In the genomic region with DNA sequence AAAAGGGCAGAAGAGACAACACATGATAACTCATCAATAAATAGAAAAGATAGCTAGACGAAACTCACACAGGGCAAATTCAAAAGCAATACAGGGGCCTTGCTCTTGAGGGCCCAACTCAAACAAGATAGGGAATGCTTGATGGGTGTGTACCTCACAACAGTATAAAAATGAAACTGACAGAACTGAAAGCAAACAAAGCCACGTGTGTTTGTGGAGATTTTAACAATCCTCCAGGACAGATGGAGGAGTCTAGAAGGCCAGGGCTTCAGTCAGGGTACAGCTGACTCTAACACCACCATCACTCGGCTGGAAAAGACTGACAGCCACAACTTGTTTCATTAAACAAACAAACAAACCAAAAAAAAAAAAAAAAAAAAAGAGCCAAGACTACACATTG, we compare ENCODE assay signal across 22 mouse cellular contexts. TPM values are rescaled to one million over a fixed set of nuclear protein-coding genes. Genes with fewer than 3 reads are reported as not detected.
DNase-seq lines count a peak whose midpoint lies in the region; ATAC-seq and TF ChIP-seq lines count a peak whose summit lies in the region.
"Had no signal": no experiment of that assay in that cellular context is flagged by ENCODE, and none has a peak within 500 bp of the region (broad histone marks: within the 10 kb centered on the region; RNA-seq: fewer than 3 reads in every experiment).

No protein-coding gene starts in this region.

- TF ChIP-seq EP300 in MEL (IDR thresholded peaks at IDR 0.05; ENCODE audit: low read depth in 1 of 2, low read length in 2 of 2): peak in 1 of 2 experiments; percentile 34; a peak in 1 of 4 replicates

- H3K4me2 ChIP-seq in intestine, embryonic 15.5 days (replicated peaks): no peak overlapping the region
- H3K4me2 ChIP-seq in intestine, postnatal 0 days (replicated peaks; ENCODE audit: low read depth): no peak overlapping the region
- no peak overlapping the region for H3K4me2 ChIP-seq in intestine, embryonic 16.5 days (ENCODE audit: low read depth, low read length)

- peaks cover 1% of the 10 kb centered on the region; the same call in 1 of the 2 replicates for H3K79me2 ChIP-seq in MEL (ENCODE audit: control insufficient read depth, insufficient read depth, low read length, poor library complexity)

- no peaks in the 10 kb centered on the region for H3K4me1 ChIP-seq in intestine, embryonic 15.5 days (replicated peaks)
- H3K4me1 ChIP-seq in intestine, postnatal 0 days (replicated peaks; ENCODE audit: control insufficient read depth, insufficient read depth, low read length): no peaks in the 10 kb centered on the region
- H3K4me1 ChIP-seq in G1E (ENCODE audit: insufficient read depth, low read depth, low read length) (peaks cover 34% of the 10 kb centered on the region), MEL (ENCODE audit: control insufficient read depth in 1 of 2, insufficient read depth in 2 of 2, low read length in 2 of 2) (peaks cover 13 to 16% of the 10 kb centered on the region in 2 experiments; a peak in 3 of 4 replicates)
- no peaks in the 10 kb centered on the region for H3K4me1 ChIP-seq in intestine, embryonic 16.5 days (ENCODE audit: control insufficient read depth, insufficient read depth, low read length)

- H3K27me3 ChIP-seq in intestine, embryonic 15.5 days (replicated peaks): no peaks in the 10 kb centered on the region
- H3K27me3 ChIP-seq in intestine, postnatal 0 days (replicated peaks; ENCODE audit: control insufficient read depth, insufficient read depth, low read length): no peaks in the 10 kb centered on the region
- H3K27me3 ChIP-seq in G1E (ENCODE audit: insufficient read depth, low read length) (no peaks in the 10 kb centered on the region), MEL (ENCODE audit: control insufficient read depth in 1 of 2, insufficient read depth in 2 of 2, low read length in 2 of 2) (no peaks in the 10 kb centered on the region)
- no peaks in the 10 kb centered on the region for H3K27me3 ChIP-seq in intestine, embryonic 16.5 days (replicated peaks; ENCODE audit: control insufficient read depth, insufficient read depth, low read length)
- H3K27me3 ChIP-seq: Patski had no signal

- no peak for TF ChIP-seq CTCF in intestine, postnatal 0 days (IDR thresholded peaks at IDR 0.05; ENCODE audit: low read depth)
- TF ChIP-seq CTCF in G1E (IDR thresholded peaks at IDR 0.05; ENCODE audit: low read depth, low read length): no peak
- no peak for TF ChIP-seq CTCF in MEL (IDR thresholded peaks at IDR 0.05 in 2 of 3, conservative IDR thresholded peaks at IDR 0.05 in 1 of 3; ENCODE audit: control insufficient read depth in 1 of 3, insufficient read depth in 1 of 3, low read depth in 2 of 3, low read length in 3 of 3, poor library complexity in 1 of 3, severe bottlenecking in 1 of 3)
- TF ChIP-seq CTCF in layer of hippocampus, adult 2 months (conservative IDR thresholded peaks at IDR 0.05): no peak

- no peak for TF ChIP-seq RAD21 in MEL (IDR thresholded peaks at IDR 0.05; ENCODE audit: low read depth, low read length)

- no peaks in the 10 kb centered on the region for H3K9me3 ChIP-seq in intestine, embryonic 15.5 days
- no peaks in the 10 kb centered on the region for H3K9me3 ChIP-seq in intestine, postnatal 0 days (ENCODE audit: control insufficient read depth)
- H3K9me3 ChIP-seq in G1E (replicated peaks): no peaks in the 10 kb centered on the region
- no peaks in the 10 kb centered on the region for H3K9me3 ChIP-seq in MEL (replicated peaks; ENCODE audit: insufficient read depth, low read length)
- no peaks in the 10 kb centered on the region for H3K9me3 ChIP-seq in intestine, embryonic 16.5 days (ENCODE audit: control insufficient read depth, low read length)

- no peak overlapping the region for H3K4me3 ChIP-seq in intestine, embryonic 15.5 days (replicated peaks)
- no peak overlapping the region for H3K4me3 ChIP-seq in intestine, postnatal 0 days (ENCODE audit: low read depth, low read length)
- no peak overlapping the region; the same call in 1 of the 2 replicates for H3K4me3 ChIP-seq in G1E (ENCODE audit: low read depth, low read length)
- peak overlapping the region; percentile 25 to 47 for H3K4me3 ChIP-seq in MEL (ENCODE audit: control insufficient read depth in 1 of 2, insufficient read depth in 1 of 2, low read depth in 2 of 2, low read length in 2 of 2)
- no peak overlapping the region for H3K4me3 ChIP-seq in intestine, embryonic 16.5 days (ENCODE audit: low read length)
- no peak overlapping the region for H3K4me3 ChIP-seq in layer of hippocampus, adult 2 months

- peak; percentile 12 for DNase-seq in G1E (ENCODE audit: low spot score)
- peak; percentile 45 for DNase-seq in MEL (ENCODE audit: low read depth, low spot score)
- no peak for DNase-seq in kidney, adult 9 months
- DNase-seq in layer of hippocampus, adult 2 months (ENCODE audit: low spot score in 2 of 2): no peak
- DNase-seq in embryo, embryonic 11 days: no peak
- DNase-seq: adrenal gland, adult 2 months; adrenal gland, adult 8-10 months; adrenal gland, postnatal 10 days; adrenal gland, postnatal 14 days; adrenal gland, postnatal 25 days; adrenal gland, postnatal 36 days; B cell, adult 2 months; cerebellum, adult 11 months; cerebellum, adult 11-12 months; cerebellum, adult 18-20 months; cerebellum, adult 2 months had no signal

- no peak overlapping the region for H3K9ac ChIP-seq in intestine, embryonic 15.5 days
- no peak overlapping the region for H3K9ac ChIP-seq in intestine, postnatal 0 days (ENCODE audit: low read depth, low read length)
- peak overlapping the region; percentile 16 for H3K9ac ChIP-seq in MEL (ENCODE audit: control insufficient read depth, low read depth, low read length, poor library complexity, severe bottlenecking)
- H3K9ac ChIP-seq in intestine, embryonic 16.5 days (ENCODE audit: low read depth, low read length): no peak overlapping the region

- H3K36me3 ChIP-seq in intestine, embryonic 15.5 days: no peaks in the 10 kb centered on the region
- H3K36me3 ChIP-seq in intestine, postnatal 0 days (ENCODE audit: control insufficient read depth, insufficient read depth): no peaks in the 10 kb centered on the region
- H3K36me3 ChIP-seq in G1E (replicated peaks) (peaks cover 17% of the 10 kb centered on the region), MEL (ENCODE audit: control insufficient read depth in 1 of 2, insufficient read depth in 2 of 2, low read length in 2 of 2) (peaks cover 0 to 19% of the 10 kb centered on the region in 2 experiments; a peak in 2 of 4 replicates)
- no peaks in the 10 kb centered on the region for H3K36me3 ChIP-seq in intestine, embryonic 16.5 days (ENCODE audit: control insufficient read depth, insufficient read depth, low read length)

- ATAC-seq in intestine, embryonic 15.5 days: 0 out of 2 replicates have a peak, but pooled peaks have one; percentile 41
- no peak for ATAC-seq in intestine, postnatal 0 days
- ATAC-seq in G1E (ENCODE audit: extremely low read depth, insufficient number of reproducible peaks, low FRiP score, poor library complexity, severe bottlenecking): 0 out of 2 replicates have a peak, but pooled peaks have one; percentile 22
- ATAC-seq in intestine, embryonic 16.5 days: peak; percentile 33; the same call in 1 of the 2 replicates
- ATAC-seq: activated CD4-positive, CD25-positive, alpha-beta regulatory T cell, adult 4 months; CD4-positive, CD25-positive, alpha-beta regulatory T cell, adult 4 months; Patski had no signal

- 40% methylated on average over 3 of the region's 3 CpGs for WGBS in intestine, embryonic 15.5 days
- WGBS in intestine, postnatal 0 days: 24% methylated on average over 3 of the region's 3 CpGs
- WGBS in intestine, embryonic 16.5 days: 31% methylated on average over 3 of the region's 3 CpGs

- no peak for TF ChIP-seq POLR2A in MEL (IDR thresholded peaks at IDR 0.05; ENCODE audit: control insufficient read depth in 1 of 2, insufficient read depth in 1 of 2, low read depth in 1 of 2, low read length in 2 of 2, poor library complexity in 1 of 2)

- H3K27ac ChIP-seq in intestine, embryonic 15.5 days: no peak overlapping the region
- H3K27ac ChIP-seq in intestine, postnatal 0 days (ENCODE audit: low read depth, low read length): no peak overlapping the region
- H3K27ac ChIP-seq in MEL (ENCODE audit: control insufficient read depth, low read depth, low read length): 0 out of 2 replicates have a peak overlapping the region, but pooled peaks have one; percentile 25
- no peak overlapping the region for H3K27ac ChIP-seq in intestine, embryonic 16.5 days (ENCODE audit: low read length)
- no peak overlapping the region for H3K27ac ChIP-seq in layer of hippocampus, adult 2 months

TF ChIP-seq in MEL, 35 proteins besides CTCF, POLR2A, EP300 and RAD21:
- TF ChIP-seq ZNF384 (IDR thresholded peaks at IDR 0.05; ENCODE audit: low read depth, low read length) (peak; percentile 56), GATA1 (IDR thresholded peaks at IDR 0.05; ENCODE audit: low read depth, low read length) (peak; percentile 64), MAX (IDR thresholded peaks at IDR 0.05; ENCODE audit: low read length) (peak; percentile 79; the same call in 1 of the 2 replicates), UBTF (IDR thresholded peaks at IDR 0.05; ENCODE audit: borderline replicate concordance, insufficient read depth, low read depth, low read length) (no peak), SIN3A (IDR thresholded peaks at IDR 0.05; ENCODE audit: low read length) (peak; percentile 88), ZC3H11A (IDR thresholded peaks at IDR 0.05; ENCODE audit: low read depth, low read length) (no peak), MAZ (IDR thresholded peaks at IDR 0.05; ENCODE audit: low read depth, low read length) (no peak), ETS1 (IDR thresholded peaks at IDR 0.05; ENCODE audit: low read depth, low read length) (peak; percentile 48; the same call in 1 of the 2 replicates), MXI1 (IDR thresholded peaks at IDR 0.05; ENCODE audit: low read depth, low read length) (peak; percentile 94)

RNA-seq across cellular contexts. Expression of a gene that starts 44.3 kb away (rescaled TPM):
- polyA plus RNA-seq in intestine, embryonic 15.5 days (2015; fragmentation: Nextera tagmentation; extraction: Ambion mirVana): 46.6 and 46.9 TPM in 2 replicates
- polyA plus RNA-seq in intestine, postnatal 0 days (2015; fragmentation: Nextera tagmentation; extraction: Ambion mirVana): 22.2 and 26.8 TPM in 2 replicates
- total RNA-seq in G1E (2014; fragmentation: Nextera tagmentation) (24.6 and 35.9 TPM in 2 replicates), G1E (2017) (32.5 and 45.9 TPM in 2 replicates), MEL (2012; rRNA removed) (18.4 and 19.4 TPM in 2 replicates)
- polyA plus RNA-seq in G1E (2012) (37.3 and 50.6 TPM in 2 replicates), MEL (2012; ENCODE audit: insufficient read depth in 1 of 2, insufficient read length in 2 of 2, low read depth in 1 of 2, low replicate concordance in 2 of 2, missing spikeins in 1 of 2) (10 to 100 TPM in 1 of 2 experiments, not detected in 1; 39.0 TPM)
- polyA plus RNA-seq in intestine, embryonic 16.5 days (2015; fragmentation: Nextera tagmentation; extraction: Ambion mirVana): 43.6 TPM in 2 replicates
- total RNA-seq in layer of hippocampus, adult 2 months (2021): 10 to 100 TPM; 90.4 to 92.1 TPM

Comparison
In these comparisons a context has a peak if more than half of its experiments do, and no peak if none do; other contexts are left out.
1. H3K4me3 ChIP-seq: peak in MEL (2 of 2); none in intestine, embryonic 15.5 days (single experiment), intestine, postnatal 0 days (single experiment), G1E (single experiment), intestine, embryonic 16.5 days (single experiment) and layer of hippocampus, adult 2 months (single experiment).
2. DNase-seq: peak in G1E (single experiment) and MEL (single experiment); none in kidney, adult 9 months (single experiment), layer of hippocampus, adult 2 months (0 of 2) and embryo, embryonic 11 days (single experiment).